Mouse (Mus musculus): ENCODE measurements around the gene Ccdc97.

Ccdc97 gene

GRCm38 (mm10) chr7:25666381-25666780 lies 52.5 kb downstream of the Ccdc97 start:
- DNase-seq (ENCODE audit: low read depth), result no peak
